Mouse (Mus musculus): ENCODE measurements around the gene Lrmda. TPM values are rescaled to one million over a fixed set of nuclear protein-coding genes. Genes with fewer than 3 reads are reported as not detected.

The Lrmda gene
- polyA plus RNA-seq, 1 experiment from 2014 or later, result 0.20 TPM

GRCm38 (mm10) chr14:22306759-22307158 is 287.2 kb downstream of the Lrmda start:
- 76% methylated on average over 5 of the region's 5 CpGs for WGBS
- no peaks in the 10 kb centered on the region for H3K9me3 ChIP-seq (ENCODE audit: control insufficient read depth, low read length)
- ATAC-seq (ENCODE audit: insufficient number of reproducible peaks, low FRiP score, low TSS enrichment, low read depth) (no peak), DNase-seq (ENCODE audit: low spot score) (no peak)
- H3K4me2 ChIP-seq (ENCODE audit: low read depth, severe bottlenecking), result no peak overlapping the region
- H3K27ac ChIP-seq (replicated peaks; ENCODE audit: low read depth, low read length), result no peak overlapping the region
- no peak overlapping the region for H3K9ac ChIP-seq (ENCODE audit: low read length)
- H3K4me1 ChIP-seq (ENCODE audit: control insufficient read depth, insufficient read depth, low read length), result 0 out of 2 replicates have a peak, but pooled peaks cover 4% of the 10 kb centered on the region
- 0 out of 2 replicates have a peak, but pooled peaks cover 11% of the 10 kb centered on the region for H3K27me3 ChIP-seq (ENCODE audit: control insufficient read depth, insufficient read depth, low read length)
- H3K36me3 ChIP-seq (ENCODE audit: control insufficient read depth, insufficient read depth, low read length), result no peaks in the 10 kb centered on the region
- H3K4me3 ChIP-seq (ENCODE audit: low read depth, low read length), result no peak overlapping the region

GRCm38 (mm10) chr14:22308059-22308458 is 288.5 kb downstream of the Lrmda start:
- H3K36me3 ChIP-seq (ENCODE audit: control insufficient read depth, insufficient read depth, low read length), result no peaks in the 10 kb centered on the region
- 56% methylated on average over 6 of the region's 6 CpGs for WGBS
- H3K4me1 ChIP-seq (ENCODE audit: control insufficient read depth, insufficient read depth, low read length), result no peaks in the 10 kb centered on the region
- no peak overlapping the region for H3K27ac ChIP-seq (replicated peaks; ENCODE audit: low read depth, low read length)
- H3K9me3 ChIP-seq (ENCODE audit: control insufficient read depth, low read length), result no peaks in the 10 kb centered on the region
- DNase-seq (ENCODE audit: low spot score) (no peak), ATAC-seq (ENCODE audit: insufficient number of reproducible peaks, low FRiP score, low TSS enrichment, low read depth) (no peak)
- 0 out of 2 replicates have a peak, but pooled peaks cover 11% of the 10 kb centered on the region for H3K27me3 ChIP-seq (ENCODE audit: control insufficient read depth, insufficient read depth, low read length)
- H3K4me3 ChIP-seq (ENCODE audit: low read depth, low read length), result no peak overlapping the region
- H3K4me2 ChIP-seq (ENCODE audit: low read depth, severe bottlenecking), result no peak overlapping the region
- H3K9ac ChIP-seq (ENCODE audit: low read length), result no peak overlapping the region

- Histone ChIP-seq H3K9ac (ENCODE audit: low read length) (no peak overlapping the region), H3K36me3 (ENCODE audit: control insufficient read depth, insufficient read depth, low read length) (no peaks in the 10 kb centered on the region), H3K4me3 (ENCODE audit: low read depth, low read length) (no peak overlapping the region), H3K4me2 (ENCODE audit: low read depth, severe bottlenecking) (no peak overlapping the region), H3K9me3 (ENCODE audit: control insufficient read depth, low read length) (no peaks in the 10 kb centered on the region), H3K27ac (replicated peaks; ENCODE audit: low read depth, low read length) (no peak overlapping the region), H3K27me3 (ENCODE audit: control insufficient read depth, insufficient read depth, low read length) (no peaks in the 10 kb centered on the region), H3K4me1 (ENCODE audit: control insufficient read depth, insufficient read depth, low read length) (no peaks in the 10 kb centered on the region)
- WGBS, result 96% methylated on average over 1 of the region's 1 CpGs
- DNase-seq (ENCODE audit: low spot score) (no peak), ATAC-seq (ENCODE audit: insufficient number of reproducible peaks, low FRiP score, low TSS enrichment, low read depth) (no peak)
Measured at GRCm38 (mm10) chr14:22323058-22323457, 303.5 kb downstream of the Lrmda start.

- H3K9ac ChIP-seq (ENCODE audit: low read length), result no peak overlapping the region
- H3K4me1 ChIP-seq (ENCODE audit: control insufficient read depth, insufficient read depth, low read length), result no peaks in the 10 kb centered on the region
- no peak overlapping the region for H3K27ac ChIP-seq (replicated peaks; ENCODE audit: low read depth, low read length)
- H3K9me3 ChIP-seq (ENCODE audit: control insufficient read depth, low read length), result no peaks in the 10 kb centered on the region
- no peak overlapping the region for H3K4me3 ChIP-seq (ENCODE audit: low read depth, low read length)
- H3K27me3 ChIP-seq (ENCODE audit: control insufficient read depth, insufficient read depth, low read length), result no peaks in the 10 kb centered on the region
- ATAC-seq (ENCODE audit: insufficient number of reproducible peaks, low FRiP score, low TSS enrichment, low read depth), result no peak
- WGBS, result 91% methylated on average over 7 of the region's 7 CpGs
- H3K4me2 ChIP-seq (ENCODE audit: low read depth, severe bottlenecking), result no peak overlapping the region
- no peak for DNase-seq (ENCODE audit: low spot score)
- no peaks in the 10 kb centered on the region for H3K36me3 ChIP-seq (ENCODE audit: control insufficient read depth, insufficient read depth, low read length)
Measured at GRCm38 (mm10) chr14:22323530-22324292, 304.2 kb downstream of the Lrmda start.

- no peak overlapping the region for H3K9ac ChIP-seq (ENCODE audit: low read length)
- 74% methylated on average over 11 of the region's 11 CpGs for WGBS
- no peak for DNase-seq (ENCODE audit: low spot score)
- H3K4me2 ChIP-seq (ENCODE audit: low read depth, severe bottlenecking), result no peak overlapping the region
- no peaks in the 10 kb centered on the region for H3K27me3 ChIP-seq (ENCODE audit: control insufficient read depth, insufficient read depth, low read length)
- H3K27ac ChIP-seq (replicated peaks; ENCODE audit: low read depth, low read length), result no peak overlapping the region
- H3K36me3 ChIP-seq (ENCODE audit: control insufficient read depth, insufficient read depth, low read length), result no peaks in the 10 kb centered on the region
- H3K4me1 ChIP-seq (ENCODE audit: control insufficient read depth, insufficient read depth, low read length), result no peaks in the 10 kb centered on the region
- H3K9me3 ChIP-seq (ENCODE audit: control insufficient read depth, low read length), result no peaks in the 10 kb centered on the region
- no peak overlapping the region for H3K4me3 ChIP-seq (ENCODE audit: low read depth, low read length)
- no peak for ATAC-seq (ENCODE audit: insufficient number of reproducible peaks, low FRiP score, low TSS enrichment, low read depth)
Measured at GRCm38 (mm10) chr14:22326218-22326964, 306.9 kb downstream of the Lrmda start.

GRCm38 (mm10) chr14:22329191-22329590 is 309.7 kb downstream of the Lrmda start:
- no peaks in the 10 kb centered on the region for H3K9me3 ChIP-seq (ENCODE audit: control insufficient read depth, low read length)
- H3K36me3 ChIP-seq (ENCODE audit: control insufficient read depth, insufficient read depth, low read length), result no peaks in the 10 kb centered on the region
- H3K4me3 ChIP-seq (ENCODE audit: low read depth, low read length), result no peak overlapping the region
- H3K9ac ChIP-seq (ENCODE audit: low read length), result no peak overlapping the region
- H3K27me3 ChIP-seq (ENCODE audit: control insufficient read depth, insufficient read depth, low read length), result no peaks in the 10 kb centered on the region
- no peak overlapping the region for H3K4me2 ChIP-seq (ENCODE audit: low read depth, severe bottlenecking)
- DNase-seq (ENCODE audit: low spot score) (no peak), ATAC-seq (ENCODE audit: insufficient number of reproducible peaks, low FRiP score, low TSS enrichment, low read depth) (no peak)
- H3K27ac ChIP-seq (replicated peaks; ENCODE audit: low read depth, low read length), result no peak overlapping the region
- 88% methylated on average over 3 of the region's 3 CpGs for WGBS
- no peaks in the 10 kb centered on the region for H3K4me1 ChIP-seq (ENCODE audit: control insufficient read depth, insufficient read depth, low read length)

GRCm38 (mm10) chr14:22335101-22335820 is 315.7 kb downstream of the Lrmda start:
- Histone ChIP-seq H3K4me2 (ENCODE audit: low read depth, severe bottlenecking) (no peak overlapping the region), H3K9ac (ENCODE audit: low read length) (no peak overlapping the region), H3K27me3 (ENCODE audit: control insufficient read depth, insufficient read depth, low read length) (no peaks in the 10 kb centered on the region), H3K4me3 (ENCODE audit: low read depth, low read length) (no peak overlapping the region), H3K9me3 (ENCODE audit: control insufficient read depth, low read length) (no peaks in the 10 kb centered on the region), H3K27ac (replicated peaks; ENCODE audit: low read depth, low read length) (no peak overlapping the region), H3K4me1 (ENCODE audit: control insufficient read depth, insufficient read depth, low read length) (no peaks in the 10 kb centered on the region), H3K36me3 (ENCODE audit: control insufficient read depth, insufficient read depth, low read length) (no peaks in the 10 kb centered on the region)
- no peak for ATAC-seq (ENCODE audit: insufficient number of reproducible peaks, low FRiP score, low TSS enrichment, low read depth)
- DNase-seq (ENCODE audit: low spot score), result no peak
- 93% methylated on average over 5 of the region's 5 CpGs for WGBS

- H3K27me3 ChIP-seq (ENCODE audit: control insufficient read depth, insufficient read depth, low read length), result no peaks in the 10 kb centered on the region
- no peak overlapping the region for H3K9ac ChIP-seq (ENCODE audit: low read length)
- DNase-seq (ENCODE audit: low spot score) (no peak), ATAC-seq (ENCODE audit: insufficient number of reproducible peaks, low FRiP score, low TSS enrichment, low read depth) (no peak)
- no peak overlapping the region for H3K27ac ChIP-seq (replicated peaks; ENCODE audit: low read depth, low read length)
- H3K4me2 ChIP-seq (ENCODE audit: low read depth, severe bottlenecking), result no peak overlapping the region
- 80% methylated on average over 6 of the region's 6 CpGs for WGBS
- no peaks in the 10 kb centered on the region for H3K36me3 ChIP-seq (ENCODE audit: control insufficient read depth, insufficient read depth, low read length)
- no peaks in the 10 kb centered on the region for H3K4me1 ChIP-seq (ENCODE audit: control insufficient read depth, insufficient read depth, low read length)
- no peaks in the 10 kb centered on the region for H3K9me3 ChIP-seq (ENCODE audit: control insufficient read depth, low read length)
- H3K4me3 ChIP-seq (ENCODE audit: low read depth, low read length), result no peak overlapping the region
Measured at GRCm38 (mm10) chr14:22339176-22339575, 319.7 kb downstream of the Lrmda start.
